Mouse (Mus musculus): ENCODE results near the gene Pde4b. TPM values are rescaled to one million over a fixed set of nuclear protein-coding genes. Genes with fewer than 3 reads are reported as not detected.

Pde4b gene
- total and polyA plus RNA-seq, 2 experiments from 2014 or later = 49.7 to 76.2 TPM

DNA sequence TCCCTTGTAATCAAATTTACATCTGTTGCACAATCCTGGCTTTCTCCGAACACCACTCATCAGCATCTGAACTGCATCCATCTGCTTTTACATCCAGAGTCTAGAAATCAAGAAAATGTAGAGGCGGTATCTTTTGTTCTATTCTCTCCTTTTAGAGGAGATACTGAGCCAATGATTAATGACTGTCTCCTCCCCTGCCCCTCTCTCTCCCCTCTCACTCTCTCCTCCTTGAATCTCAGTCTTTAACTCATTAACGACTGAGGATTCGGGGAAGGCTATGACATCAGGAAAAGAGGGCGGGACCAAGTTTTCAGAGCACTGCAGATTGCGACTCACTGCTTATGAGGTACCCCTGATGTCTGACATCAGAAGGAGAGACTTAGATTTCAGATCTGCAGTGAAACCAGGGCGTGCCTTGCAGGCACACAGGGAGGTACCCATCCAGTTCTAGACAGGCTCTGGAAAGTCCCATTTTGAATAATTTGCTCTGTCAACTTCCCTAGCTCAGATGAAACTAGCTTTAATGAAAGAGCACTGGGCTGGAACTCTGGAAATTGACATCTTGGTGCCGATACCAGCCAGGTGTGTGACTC lies 433.4 kb downstream of the Pde4b start:
- no peak overlapping the region for H3K9ac ChIP-seq
- no peak overlapping the region for H3K4me2 ChIP-seq (ENCODE audit: low read depth)
- H3K9me3 ChIP-seq (ENCODE audit: low read length) = no peaks in the 10 kb centered on the region
- no peaks in the 10 kb centered on the region for H3K27me3 ChIP-seq (ENCODE audit: insufficient read depth, low read length)
- H3K4me1 ChIP-seq (ENCODE audit: insufficient read depth) = no peaks in the 10 kb centered on the region
- H3K36me3 ChIP-seq (ENCODE audit: insufficient read depth) = no peaks in the 10 kb centered on the region
- no peak for DNase-seq
- H3K27ac ChIP-seq (ENCODE audit: low read depth, low read length) = no peak overlapping the region
- 65% methylated on average over 8 of the region's 8 CpGs for WGBS
- ATAC-seq = no peak
- no peak for TF ChIP-seq CTCF (IDR thresholded peaks at IDR 0.05; ENCODE audit: low read depth)
- no peak overlapping the region for H3K4me3 ChIP-seq (ENCODE audit: low read depth, low read length)

GRCm38 (mm10) chr4:102521434-102521833 lies 434.1 kb downstream of the Pde4b start:
- no peak for DNase-seq
- H3K9ac ChIP-seq = no peak overlapping the region
- no peaks in the 10 kb centered on the region for H3K36me3 ChIP-seq (ENCODE audit: insufficient read depth)
- WGBS = 46% methylated on average over 6 of the region's 6 CpGs
- H3K4me3 ChIP-seq (ENCODE audit: low read depth, low read length) = no peak overlapping the region
- no peak for TF ChIP-seq CTCF (IDR thresholded peaks at IDR 0.05; ENCODE audit: low read depth)
- H3K27me3 ChIP-seq (ENCODE audit: insufficient read depth, low read length) = no peaks in the 10 kb centered on the region
- ATAC-seq = no peak
- no peak overlapping the region for H3K27ac ChIP-seq (ENCODE audit: low read depth, low read length)
- H3K4me1 ChIP-seq (ENCODE audit: insufficient read depth) = no peaks in the 10 kb centered on the region
- no peaks in the 10 kb centered on the region for H3K9me3 ChIP-seq (ENCODE audit: low read length)
- no peak overlapping the region for H3K4me2 ChIP-seq (ENCODE audit: low read depth)

DNA sequence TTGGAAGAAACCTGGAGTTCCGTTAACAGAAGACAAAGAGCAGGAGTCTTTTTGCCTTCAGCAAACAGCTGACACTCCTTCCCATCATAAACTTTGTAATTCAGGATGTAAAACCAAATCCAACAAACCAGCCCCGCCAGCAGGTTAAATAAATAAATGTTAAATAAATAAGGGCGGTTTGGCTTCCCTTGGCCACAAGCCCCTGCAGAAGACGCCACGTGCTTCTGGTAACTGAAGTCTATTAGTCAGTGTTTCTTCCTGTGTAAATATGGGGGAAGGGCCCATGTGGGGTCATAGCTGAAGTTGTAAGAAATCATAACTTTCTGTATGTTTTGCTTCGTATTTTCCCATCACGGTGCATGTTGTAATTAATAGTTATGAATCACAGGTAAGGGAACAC lies 440.0 kb downstream of the Pde4b start:
- ATAC-seq (no peak), DNase-seq (no peak)
- Histone ChIP-seq H3K4me1 (ENCODE audit: insufficient read depth) (no peaks in the 10 kb centered on the region), H3K9me3 (ENCODE audit: low read length) (no peaks in the 10 kb centered on the region), H3K4me2 (ENCODE audit: low read depth) (no peak overlapping the region), H3K36me3 (ENCODE audit: insufficient read depth) (no peaks in the 10 kb centered on the region), H3K27me3 (ENCODE audit: insufficient read depth, low read length) (no peaks in the 10 kb centered on the region), H3K27ac (ENCODE audit: low read depth, low read length) (no peak overlapping the region), H3K4me3 (ENCODE audit: low read depth, low read length) (no peak overlapping the region), H3K9ac (no peak overlapping the region)
- 84% methylated on average over 7 of the region's 7 CpGs for WGBS
- TF ChIP-seq CTCF (IDR thresholded peaks at IDR 0.05; ENCODE audit: low read depth) = no peak

GRCm38 (mm10) chr4:102530797-102531196 lies 443.5 kb downstream of the Pde4b start:
- no peaks in the 10 kb centered on the region for H3K4me1 ChIP-seq (ENCODE audit: insufficient read depth)
- no peaks in the 10 kb centered on the region for H3K9me3 ChIP-seq (ENCODE audit: low read length)
- no peak for TF ChIP-seq CTCF (IDR thresholded peaks at IDR 0.05; ENCODE audit: low read depth)
- H3K27me3 ChIP-seq (ENCODE audit: insufficient read depth, low read length) = no peaks in the 10 kb centered on the region
- DNase-seq (no peak), ATAC-seq (no peak)
- 98% methylated on average over 4 of the region's 4 CpGs for WGBS
- no peak overlapping the region for H3K9ac ChIP-seq
- H3K4me3 ChIP-seq (ENCODE audit: low read depth, low read length) = no peak overlapping the region
- no peak overlapping the region for H3K4me2 ChIP-seq (ENCODE audit: low read depth)
- H3K36me3 ChIP-seq (ENCODE audit: insufficient read depth) = no peaks in the 10 kb centered on the region
- no peak overlapping the region for H3K27ac ChIP-seq (ENCODE audit: low read depth, low read length)

DNA sequence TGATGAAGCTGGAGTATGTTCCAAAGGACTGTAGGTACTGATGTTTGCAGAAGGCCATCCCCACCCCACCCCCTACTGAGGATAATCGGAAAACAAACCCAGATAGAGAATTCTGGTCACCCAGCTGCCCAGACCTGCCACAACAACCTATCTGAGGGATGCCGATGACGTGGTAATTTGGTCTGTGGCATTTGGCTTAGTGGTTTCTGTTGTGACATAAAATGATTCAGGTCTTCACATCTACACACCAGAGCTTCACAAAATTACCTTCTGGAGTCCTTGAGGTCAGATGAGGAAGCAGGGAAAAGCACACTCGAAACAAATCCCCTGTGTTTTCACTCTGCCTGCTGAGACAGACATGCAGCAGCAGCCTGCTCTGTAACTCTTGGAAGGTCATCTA lies 444.4 kb downstream of the Pde4b start:
- no peaks in the 10 kb centered on the region for H3K27me3 ChIP-seq (ENCODE audit: insufficient read depth, low read length)
- no peaks in the 10 kb centered on the region for H3K36me3 ChIP-seq (ENCODE audit: insufficient read depth)
- H3K9me3 ChIP-seq (ENCODE audit: low read length) = no peaks in the 10 kb centered on the region
- H3K9ac ChIP-seq = no peak overlapping the region
- DNase-seq (no peak), ATAC-seq (no peak)
- no peak overlapping the region for H3K4me3 ChIP-seq (ENCODE audit: low read depth, low read length)
- H3K4me1 ChIP-seq (ENCODE audit: insufficient read depth) = no peaks in the 10 kb centered on the region
- WGBS = 76% methylated on average over 4 of the region's 4 CpGs
- no peak overlapping the region for H3K27ac ChIP-seq (ENCODE audit: low read depth, low read length)
- H3K4me2 ChIP-seq (ENCODE audit: low read depth) = no peak overlapping the region
- TF ChIP-seq CTCF (IDR thresholded peaks at IDR 0.05; ENCODE audit: low read depth) = no peak

DNA sequence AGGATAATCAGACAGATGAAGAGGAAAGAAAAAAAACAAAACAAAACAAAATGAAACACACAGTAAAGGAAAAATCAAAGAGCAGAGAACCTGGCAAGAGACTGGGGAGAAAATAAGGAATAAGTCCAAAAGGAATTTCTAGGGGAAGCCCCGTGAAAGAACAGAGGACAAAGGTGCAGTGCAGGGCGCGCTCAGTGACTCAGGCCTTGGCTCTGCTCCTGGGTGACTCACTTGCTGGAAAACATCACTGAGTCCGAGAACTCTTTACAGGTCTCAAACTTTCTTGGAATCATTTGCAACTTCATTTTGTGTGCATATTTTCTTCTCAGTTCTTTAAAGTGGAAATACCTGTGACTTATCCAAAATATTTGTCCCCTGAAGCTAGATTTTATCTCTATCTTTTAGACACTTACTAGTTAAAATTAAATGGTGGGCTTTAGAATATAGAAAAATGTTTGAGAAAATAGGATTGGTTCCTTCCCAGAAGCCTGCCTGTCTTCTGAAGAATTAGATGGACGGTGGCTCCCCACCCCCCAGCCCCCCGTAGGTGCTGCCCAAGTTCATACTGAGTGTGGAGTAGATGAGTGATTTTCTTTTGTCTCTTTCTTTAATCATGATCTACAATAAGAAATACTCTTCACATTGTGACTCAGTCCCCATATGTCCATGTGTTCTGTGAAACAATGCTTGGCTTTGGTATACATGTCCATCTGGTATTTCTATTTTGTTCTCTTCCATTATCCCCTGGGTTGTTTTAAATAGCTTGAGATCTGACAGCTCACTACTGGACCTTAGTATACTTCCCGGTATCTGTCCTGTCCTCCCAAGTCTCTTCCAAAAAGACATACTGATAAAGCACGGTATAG lies 446.1 kb downstream of the Pde4b start:
- no peak for TF ChIP-seq CTCF (IDR thresholded peaks at IDR 0.05; ENCODE audit: low read depth)
- Histone ChIP-seq H3K9me3 (ENCODE audit: low read length) (no peaks in the 10 kb centered on the region), H3K36me3 (ENCODE audit: insufficient read depth) (no peaks in the 10 kb centered on the region), H3K4me3 (ENCODE audit: low read depth, low read length) (no peak overlapping the region), H3K9ac (no peak overlapping the region), H3K27me3 (ENCODE audit: insufficient read depth, low read length) (no peaks in the 10 kb centered on the region), H3K27ac (ENCODE audit: low read depth, low read length) (peak overlapping the region; percentile 42; the same call in 1 of the 2 replicates), H3K4me2 (ENCODE audit: low read depth) (no peak overlapping the region), H3K4me1 (ENCODE audit: insufficient read depth) (no peaks in the 10 kb centered on the region)
- ATAC-seq = peak; percentile 25; the same call in 1 of the 2 replicates
- 18% methylated on average over 8 of the region's 8 CpGs for WGBS
- peak; percentile 38 for DNase-seq

- TF ChIP-seq CTCF (IDR thresholded peaks at IDR 0.05; ENCODE audit: low read depth) = no peak
- DNase-seq = peak; percentile 59
- H3K4me3 ChIP-seq (ENCODE audit: low read depth, low read length) = no peak overlapping the region
- H3K4me2 ChIP-seq (ENCODE audit: low read depth) = no peak overlapping the region
- no peaks in the 10 kb centered on the region for H3K4me1 ChIP-seq (ENCODE audit: insufficient read depth)
- peak; percentile 95 for ATAC-seq
- H3K27me3 ChIP-seq (ENCODE audit: insufficient read depth, low read length) = no peaks in the 10 kb centered on the region
- H3K9ac ChIP-seq = no peak overlapping the region
- H3K9me3 ChIP-seq (ENCODE audit: low read length) = no peaks in the 10 kb centered on the region
- no peaks in the 10 kb centered on the region for H3K36me3 ChIP-seq (ENCODE audit: insufficient read depth)
- peak overlapping the region; percentile 42; the same call in 1 of the 2 replicates for H3K27ac ChIP-seq (ENCODE audit: low read depth, low read length)
- WGBS = 10% methylated on average over 5 of the region's 5 CpGs
Measured at GRCm38 (mm10) chr4:102534049-102534730, 446.8 kb downstream of the Pde4b start.
